Mouse (Mus musculus) bone marrow, adult 2 months (tissue): ENCODE data around the gene Ttll1.

ENCODE experiments used
- CTCF ChIP-seq: fragments of 200-500 bp; IDR thresholded peaks from 2 replicates; pipeline ENCODE4 v1.5.1; 2011; ENCODE audit warnings: low read length, control low read depth; ENCODE audit not compliant: control insufficient read depth, insufficient read depth
- POLR2A ChIP-seq: fragments of 200-500 bp; IDR thresholded peaks from 2 replicates; pipeline ENCODE4 v1.6.1; 2011; ENCODE audit warnings: low read depth, mild to moderate bottlenecking, control low read depth, low read length, borderline replicate concordance; ENCODE audit not compliant: control insufficient read depth

DNA sequence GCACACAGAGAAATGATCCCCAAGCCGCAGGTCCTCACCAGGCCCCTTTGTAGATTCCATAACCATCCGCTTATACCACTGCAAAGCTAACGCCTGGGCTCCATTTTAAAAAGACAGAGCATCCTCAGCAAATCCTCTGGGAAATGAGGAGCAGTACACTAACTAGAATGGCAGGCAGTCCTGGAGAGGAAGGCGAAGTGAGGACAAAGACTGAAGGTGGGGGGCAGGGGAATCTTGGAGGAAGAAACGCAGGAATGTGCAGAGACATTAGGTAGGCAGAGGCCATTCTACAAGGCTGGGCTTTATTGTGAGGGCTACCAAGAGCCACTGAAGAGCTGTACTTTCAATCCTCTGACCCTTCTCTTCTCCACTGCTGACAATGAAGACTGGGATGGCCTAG is 65.3 kb downstream of the Ttll1 start:
- TF ChIP-seq POLR2A = no peak
- no peak for TF ChIP-seq CTCF
